Mouse (Mus musculus) CH12.LX (cell line): ENCODE data around the gene Glis1.

ENCODE experiments used
- CHD1 ChIP-seq: IDR thresholded peaks from 2 replicates; pipeline ENCODE4 v1.6.1; 2012; ENCODE audit warnings: low read depth, low read length, improper control_type of control experiment, inconsistent platforms
- CTCF ChIP-seq, 2 experiments: IDR thresholded peaks in 1 of 2; conservative IDR thresholded peaks in 1 of 2; 2 replicates each; pipeline ENCODE4 v1.5.1; 2011 to 2012; ENCODE audit warnings: low read depth in 2 of 2, low read length in 2 of 2, improper control_type of control experiment in 1 of 2, inconsistent platforms in 1 of 2, mild to moderate bottlenecking in 1 of 2, moderate library complexity in 1 of 2
- HCFC1 ChIP-seq: IDR thresholded peaks from 2 replicates; pipeline ENCODE4 v1.6.1; 2012; ENCODE audit warnings: low read depth, mild to moderate bottlenecking, inconsistent platforms, low read length, improper control_type of control experiment
- KAT2A ChIP-seq: IDR thresholded peaks from 2 replicates; pipeline ENCODE4 v1.6.1; 2012; ENCODE audit warnings: low read length, improper control_type of control experiment, inconsistent platforms; ENCODE audit not compliant: insufficient replicate concordance
- MAZ ChIP-seq: IDR thresholded peaks from 2 replicates; pipeline ENCODE4 v1.6.1; 2012; ENCODE audit warnings: low read depth, mild to moderate bottlenecking, inconsistent platforms, low read length, improper control_type of control experiment, moderate library complexity
- NELFE ChIP-seq: IDR thresholded peaks from 2 replicates; pipeline ENCODE4 v1.6.1; 2011; ENCODE audit warnings: low read depth, low read length, improper control_type of control experiment
- NRF1 ChIP-seq: IDR thresholded peaks from 2 replicates; pipeline ENCODE4 v1.6.1; 2014; ENCODE audit warnings: low read depth, mild to moderate bottlenecking, inconsistent platforms, low read length, improper control_type of control experiment, moderate library complexity
- PAX5 ChIP-seq: IDR thresholded peaks from 2 replicates; pipeline ENCODE4 v1.6.1; 2012; ENCODE audit warnings: low read length, inconsistent platforms, mixed read lengths
- POLR2A ChIP-seq: IDR thresholded peaks from 2 replicates; pipeline ENCODE4 v1.6.1; 2011; ENCODE audit warnings: low read depth, mild to moderate bottlenecking, improper control_type of control experiment, low read length
- ZKSCAN1 ChIP-seq: IDR thresholded peaks from 2 replicates; pipeline ENCODE4 v1.6.1; 2012; ENCODE audit warnings: low read depth, inconsistent platforms, low read length, improper control_type of control experiment, borderline replicate concordance
- ZNF384 ChIP-seq: IDR thresholded peaks from 2 replicates; pipeline ENCODE4 v1.6.1; 2012; ENCODE audit warnings: low read depth, low read length, improper control_type of control experiment, inconsistent platforms

DNA sequence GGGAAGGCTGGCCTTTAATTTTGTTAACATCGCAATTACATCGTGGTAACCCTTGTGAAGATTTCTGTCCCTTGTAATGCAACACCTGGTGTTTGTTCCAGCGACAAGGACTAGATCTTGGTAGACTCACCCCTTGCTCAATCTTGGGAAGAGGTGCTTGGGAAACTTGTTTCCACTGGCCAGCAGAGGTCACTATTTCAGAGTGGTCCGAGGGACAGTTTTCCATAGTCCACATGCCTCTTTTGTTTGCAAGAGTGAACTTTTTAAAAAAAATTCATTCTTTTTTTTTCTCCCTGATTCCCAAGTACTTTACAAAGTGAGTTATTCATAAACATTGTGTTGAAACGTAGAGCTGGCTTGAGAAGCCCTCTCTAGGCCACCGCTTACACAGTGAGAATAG lies 12.2 kb upstream of the Glis1 start:
- TF ChIP-seq POLR2A (no peak), CHD1 (no peak), NRF1 (no peak), ZKSCAN1 (no peak), KAT2A (no peak), PAX5 (no peak), HCFC1 (no peak), MAZ (no peak), ZNF384 (no peak), CTCF (conservative IDR thresholded peaks at IDR 0.05 in 1 of 2, IDR thresholded peaks at IDR 0.05 in 1 of 2; ENCODE audit: low read depth in 2 of 2, low read length in 2 of 2) (peak in 1 of 2 experiments; percentile 66; a peak in 2 of 4 replicates), NELFE (no peak)
